ENCODE assay signal across 8 mouse cellular contexts in the genomic region with DNA sequence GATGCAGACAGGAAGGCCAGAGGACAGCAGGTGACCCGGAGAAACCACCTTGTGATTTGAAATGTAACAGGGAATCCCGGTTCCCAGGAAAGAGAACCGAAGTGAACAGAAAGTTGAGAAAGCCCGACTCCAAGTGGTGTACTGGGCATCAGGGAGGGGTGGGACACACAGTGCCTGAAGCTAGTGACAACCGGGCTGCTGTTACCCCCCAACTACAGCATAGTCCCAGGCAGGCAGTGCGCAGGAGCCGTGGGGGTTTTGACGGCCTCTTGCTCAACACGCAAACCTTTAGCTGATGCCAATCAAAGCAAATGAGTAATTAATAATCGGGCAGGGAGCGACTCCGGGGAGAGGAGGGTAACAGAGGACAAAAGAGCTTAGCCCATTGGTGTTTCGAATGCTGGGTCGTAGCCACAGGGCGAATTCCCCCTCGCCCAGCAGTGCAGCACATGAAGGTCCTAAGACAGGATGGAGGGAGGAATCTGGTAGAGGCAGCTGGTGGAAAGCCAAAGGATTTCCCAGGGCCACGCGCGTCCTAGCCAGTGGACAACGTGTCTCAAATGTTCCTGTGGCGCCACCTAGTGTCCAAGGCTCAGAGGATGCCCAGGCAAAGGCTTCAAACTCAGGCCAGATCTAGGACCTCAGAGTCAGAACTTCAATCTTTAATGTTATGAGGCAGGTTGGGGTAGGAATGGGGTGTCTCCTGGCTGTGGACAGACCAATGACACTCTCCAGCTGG.
A peak's percentile ranks its signal among the peaks of the same experiment; 100 is the strongest.
DNase-seq lines count a peak whose midpoint lies in the region; ATAC-seq and TF ChIP-seq lines count a peak whose summit lies in the region.

No protein-coding gene starts in this region.

- H3K4me2 ChIP-seq in forebrain, embryonic 11.5 days (ENCODE audit: low read depth, low read length, severe bottlenecking), result peak overlapping the region; percentile 36; the same call in 1 of the 2 replicates
- H3K4me2 ChIP-seq in heart, embryonic 16.5 days (ENCODE audit: low read depth, low read length), result peak overlapping the region; percentile 51
- peak overlapping the region; percentile 35; the same call in 1 of the 2 replicates for H3K4me2 ChIP-seq in liver, embryonic 13.5 days
- peak overlapping the region; percentile 56 for H3K4me2 ChIP-seq in neural tube, embryonic 12.5 days (replicated peaks)
- H3K4me2 ChIP-seq in stomach, postnatal 0 days (replicated peaks; ENCODE audit: low read depth), result peak overlapping the region; percentile 31

- H3K9ac ChIP-seq in forebrain, embryonic 11.5 days (ENCODE audit: low read length), result peak overlapping the region; percentile 20; the same call in 1 of the 2 replicates
- no peak overlapping the region; the same call in 1 of the 2 replicates for H3K9ac ChIP-seq in heart, embryonic 16.5 days (ENCODE audit: low read length)
- no peak overlapping the region for H3K9ac ChIP-seq in liver, embryonic 13.5 days
- H3K9ac ChIP-seq in neural tube, embryonic 12.5 days, result 0 out of 2 replicates have a peak overlapping the region, but pooled peaks have one; percentile 33
- H3K9ac ChIP-seq in stomach, postnatal 0 days (ENCODE audit: low read length), result no peak overlapping the region

- peak overlapping the region; percentile 5; the same call in 1 of the 2 replicates for H3K4me3 ChIP-seq in forebrain, embryonic 11.5 days (ENCODE audit: low read depth, low read length)
- H3K4me3 ChIP-seq in heart, embryonic 16.5 days (ENCODE audit: low read length), result peak overlapping the region; percentile 11; the same call in 1 of the 2 replicates
- no peak overlapping the region for H3K4me3 ChIP-seq in liver, embryonic 13.5 days (replicated peaks)
- no peak overlapping the region for H3K4me3 ChIP-seq in neural tube, embryonic 12.5 days
- no peak overlapping the region for H3K4me3 ChIP-seq in stomach, postnatal 0 days (ENCODE audit: low read depth, low read length)

- WGBS in forebrain, embryonic 11.5 days, result 34% methylated on average over 21 of the region's 21 CpGs
- WGBS in heart, embryonic 16.5 days, result 38% methylated on average over 21 of the region's 21 CpGs
- WGBS in liver, embryonic 13.5 days (ENCODE audit: insufficient replicate concordance), result 35% methylated on average over 21 of the region's 21 CpGs
- 42% methylated on average over 21 of the region's 21 CpGs for WGBS in neural tube, embryonic 12.5 days
- WGBS in stomach, postnatal 0 days, result 44% methylated on average over 21 of the region's 21 CpGs

- no peak overlapping the region for H3K27ac ChIP-seq in forebrain, embryonic 11.5 days (ENCODE audit: low read depth, low read length)
- peak overlapping the region; percentile 52 for H3K27ac ChIP-seq in heart, embryonic 16.5 days (ENCODE audit: low read length)
- H3K27ac ChIP-seq in liver, embryonic 13.5 days, result no peak overlapping the region
- H3K27ac ChIP-seq in neural tube, embryonic 12.5 days, result no peak overlapping the region
- no peak overlapping the region for H3K27ac ChIP-seq in stomach, postnatal 0 days (replicated peaks)

- TF ChIP-seq EP300 in stomach, postnatal 0 days (optimal IDR thresholded peaks at IDR 0.05), result no peak

- peak; percentile 82 for ATAC-seq in forebrain, embryonic 11.5 days (replicated peaks; ENCODE audit: low FRiP score)
- peak; percentile 70 for ATAC-seq in heart, embryonic 16.5 days (replicated peaks; ENCODE audit: extremely low read depth, insufficient read depth, low FRiP score)
- peak; percentile 47; the same call in 1 of the 2 replicates for ATAC-seq in liver, embryonic 13.5 days (ENCODE audit: low read depth)
- peak; percentile 84 for ATAC-seq in neural tube, embryonic 12.5 days (ENCODE audit: low FRiP score, low read depth)
- peak; percentile 81 for ATAC-seq in stomach, postnatal 0 days (ENCODE audit: low FRiP score, low TSS enrichment)

- no peaks in the 10 kb centered on the region for H3K4me1 ChIP-seq in forebrain, embryonic 11.5 days (replicated peaks; ENCODE audit: control insufficient read depth, insufficient read depth, low read length)
- H3K4me1 ChIP-seq in heart, embryonic 16.5 days (ENCODE audit: control insufficient read depth, insufficient read depth, low read length), result peaks cover 10% of the 10 kb centered on the region; the same call in 1 of the 2 replicates
- peaks cover 29% of the 10 kb centered on the region for H3K4me1 ChIP-seq in liver, embryonic 13.5 days (replicated peaks)
- no peaks in the 10 kb centered on the region for H3K4me1 ChIP-seq in neural tube, embryonic 12.5 days
- 0 out of 2 replicates have a peak, but pooled peaks cover 3% of the 10 kb centered on the region for H3K4me1 ChIP-seq in stomach, postnatal 0 days (replicated peaks; ENCODE audit: control insufficient read depth, insufficient read depth)

- no peaks in the 10 kb centered on the region for H3K9me3 ChIP-seq in forebrain, embryonic 11.5 days (ENCODE audit: control insufficient read depth, low read length)
- H3K9me3 ChIP-seq in heart, embryonic 16.5 days (replicated peaks; ENCODE audit: control insufficient read depth, low read length), result no peaks in the 10 kb centered on the region
- no peaks in the 10 kb centered on the region for H3K9me3 ChIP-seq in liver, embryonic 13.5 days (replicated peaks)
- no peaks in the 10 kb centered on the region for H3K9me3 ChIP-seq in neural tube, embryonic 12.5 days
- no peaks in the 10 kb centered on the region for H3K9me3 ChIP-seq in stomach, postnatal 0 days (ENCODE audit: control insufficient read depth, low read length)

- TF ChIP-seq CTCF in stomach, postnatal 0 days (IDR thresholded peaks at IDR 0.05; ENCODE audit: low read depth), result peak; percentile 95

- peak; percentile 59 to 70 for DNase-seq in CD8-positive naive resting alpha-beta T cell, adult 2 months (ENCODE audit: low read depth in 2 of 2, low spot score in 2 of 2)
- peak; percentile 63 for DNase-seq in c-Kit-positive CD71-positive TER-119-negative erythroid progenitor cells, embryonic 14.5 days (ENCODE audit: low read depth)
- DNase-seq in forebrain, embryonic 11.5 days (ENCODE audit: low spot score), result peak; percentile 93
- DNase-seq in kidney, postnatal 25 days, result peak; percentile 83 to 93
- peak; percentile 55 for DNase-seq in liver, embryonic 13.5 days
- DNase-seq in stomach, postnatal 0 days (ENCODE audit: low spot score), result peak; percentile 88

- H3K27me3 ChIP-seq in forebrain, embryonic 11.5 days (ENCODE audit: control insufficient read depth, insufficient read depth, low read length), result no peaks in the 10 kb centered on the region
- H3K27me3 ChIP-seq in heart, embryonic 16.5 days (ENCODE audit: control insufficient read depth, insufficient read depth, low read length), result no peaks in the 10 kb centered on the region
- H3K27me3 ChIP-seq in liver, embryonic 13.5 days, result no peaks in the 10 kb centered on the region
- H3K27me3 ChIP-seq in neural tube, embryonic 12.5 days (replicated peaks), result no peaks in the 10 kb centered on the region
- H3K27me3 ChIP-seq in stomach, postnatal 0 days (ENCODE audit: control insufficient read depth, insufficient read depth, low read length), result no peaks in the 10 kb centered on the region

- H3K36me3 ChIP-seq in forebrain, embryonic 11.5 days (ENCODE audit: control insufficient read depth, insufficient read depth, low read length), result no peaks in the 10 kb centered on the region
- H3K36me3 ChIP-seq in heart, embryonic 16.5 days (ENCODE audit: control insufficient read depth, insufficient read depth), result no peaks in the 10 kb centered on the region
- no peaks in the 10 kb centered on the region for H3K36me3 ChIP-seq in liver, embryonic 13.5 days
- no peaks in the 10 kb centered on the region for H3K36me3 ChIP-seq in neural tube, embryonic 12.5 days
- H3K36me3 ChIP-seq in stomach, postnatal 0 days (ENCODE audit: control insufficient read depth, insufficient read depth, low read length), result no peaks in the 10 kb centered on the region

Comparison
In these comparisons a context has a peak if more than half of its experiments do, and no peak if none do; other contexts are left out.
1. H3K4me3 ChIP-seq: peak in forebrain, embryonic 11.5 days (single experiment) and heart, embryonic 16.5 days (single experiment); none in liver, embryonic 13.5 days (single experiment), neural tube, embryonic 12.5 days (single experiment) and stomach, postnatal 0 days (single experiment).
2. H3K9ac ChIP-seq: peak in forebrain, embryonic 11.5 days (single experiment) and neural tube, embryonic 12.5 days (single experiment); none in heart, embryonic 16.5 days (single experiment), liver, embryonic 13.5 days (single experiment) and stomach, postnatal 0 days (single experiment).
3. Peak in every context shown above with its lines, with median percentiles within 50 percentile points of each other: DNase-seq, ATAC-seq and H3K4me2 ChIP-seq.